Mouse (Mus musculus): ENCODE data around the gene Npvf. TPM values are rescaled to one million over a fixed set of nuclear protein-coding genes. Genes with fewer than 3 reads are reported as not detected.

Npvf gene
- not detected for polyA plus RNA-seq (2014; fragmentation: Illumina TruSeq; extraction: RNeasy Lipid Tissue Mini Kit (QIAGEN cat#74804))

DNA sequence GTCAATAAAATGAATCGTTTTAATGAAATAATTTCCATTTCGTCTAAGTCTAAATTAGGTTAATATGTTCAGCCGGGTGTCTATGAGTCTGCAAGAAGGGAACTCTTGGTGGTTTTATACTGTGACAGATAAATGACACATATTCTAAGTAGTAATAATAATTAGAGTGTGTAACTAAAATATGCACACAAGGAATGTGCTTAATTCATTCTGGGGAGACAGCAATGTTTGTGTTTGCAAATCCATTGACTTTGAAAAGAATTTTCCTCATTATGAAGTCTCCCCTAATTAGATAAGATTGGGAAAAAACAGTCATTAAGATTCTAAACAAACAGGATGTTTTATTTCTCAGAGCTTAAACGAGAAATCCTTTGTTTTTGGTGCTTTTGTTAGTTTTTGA lies at the start of gene Npvf:
Npvf (minus strand) TSS at position 84 of the 400 bp plus-strand sequence.

Other genes starting within 250 kb of the Npvf start
- 20.0 TPM for gene Osbpl3, start 198.2 kb downstream of the Npvf start, polyA plus RNA-seq (2014; fragmentation: Illumina TruSeq; extraction: RNeasy Lipid Tissue Mini Kit (QIAGEN cat#74804))
- 141 TPM for gene Cycs, start 87.9 kb downstream of the Npvf start, polyA plus RNA-seq (2014; fragmentation: Illumina TruSeq; extraction: RNeasy Lipid Tissue Mini Kit (QIAGEN cat#74804))
- gene 4921507P07Rik, start 57.8 kb downstream of the Npvf start, polyA plus RNA-seq (2014; fragmentation: Illumina TruSeq; extraction: RNeasy Lipid Tissue Mini Kit (QIAGEN cat#74804)), result 2.7 TPM